Mouse (Mus musculus): ENCODE data around the gene Iqcc. TPM values are rescaled to one million over a fixed set of nuclear protein-coding genes. Genes with fewer than 3 reads are reported as not detected.

Gene Iqcc
- 27.7 and 28.5 TPM in 2 replicates for polyA plus RNA-seq (2016; fragmentation: Nextera tagmentation; extraction: Ambion mirVana)

- Histone ChIP-seq H3K4me3 (peak within 1 kb of the TSS; percentile 79), H3K27me3 (replicated peaks; ENCODE audit: low read depth, poor library complexity, severe bottlenecking) (no peaks in the 10 kb centered on the region), H3K9me3 (no peaks in the 10 kb centered on the region), H3K4me1 (peaks cover 38% of the 10 kb centered on the region), H3K27ac (replicated peaks) (peak within 1 kb of the TSS; percentile 90), H3K36me3 (replicated peaks) (peaks cover 32% of the 10 kb centered on the region)
- peak; percentile 94 for DNase-seq (ENCODE audit: low spot score)
- WGBS, result 5% methylated on average over 44 of the region's 44 CpGs
These were observed at the start of gene Iqcc for GRCm38 (mm10) chr4:129618786-129619691. Iqcc (minus strand) TSS chr4:129619099.

- Histone ChIP-seq H3K9me3 (no peaks in the 10 kb centered on the region), H3K27ac (replicated peaks) (no peak overlapping the region), H3K36me3 (replicated peaks) (peaks cover 85% of the 10 kb centered on the region), H3K4me1 (no peaks in the 10 kb centered on the region), H3K4me3 (no peak overlapping the region), H3K27me3 (replicated peaks; ENCODE audit: low read depth, poor library complexity, severe bottlenecking) (no peaks in the 10 kb centered on the region)
- DNase-seq (ENCODE audit: low spot score), result no peak
- 94% methylated on average over 3 of the region's 3 CpGs for WGBS
These were observed 43.4 kb upstream of the Iqcc start for GRCm38 (mm10) chr4:129662255-129662813.

GRCm38 (mm10) chr4:129661584-129661983 lies 42.7 kb upstream of the Iqcc start:
- WGBS, result 97% methylated on average over 3 of the region's 3 CpGs

GRCm38 (mm10) chr4:129654770-129655169 lies 35.9 kb upstream of the Iqcc start:
- H3K36me3 ChIP-seq (replicated peaks), result peaks cover 100% of the 10 kb centered on the region
- DNase-seq (ENCODE audit: low spot score), result no peak
- 93% methylated on average over 14 of the region's 14 CpGs for WGBS

More at GRCm38 (mm10) chr4:129661584-129661983, 42.7 kb upstream of the Iqcc start:
- peaks cover 85% of the 10 kb centered on the region for H3K36me3 ChIP-seq (replicated peaks)
- H3K4me3 ChIP-seq, result no peak overlapping the region
- DNase-seq (ENCODE audit: low spot score), result no peak
- no peaks in the 10 kb centered on the region for H3K9me3 ChIP-seq
- no peaks in the 10 kb centered on the region for H3K4me1 ChIP-seq
- no peaks in the 10 kb centered on the region for H3K27me3 ChIP-seq (replicated peaks; ENCODE audit: low read depth, poor library complexity, severe bottlenecking)
- H3K27ac ChIP-seq (replicated peaks), result no peak overlapping the region

GRCm38 (mm10) chr4:129650359-129650758 lies 31.5 kb upstream of the Iqcc start:
- WGBS, result 95% methylated on average over 8 of the region's 8 CpGs
- Histone ChIP-seq H3K36me3 (replicated peaks) (peaks cover 100% of the 10 kb centered on the region), H3K9me3 (no peaks in the 10 kb centered on the region), H3K27me3 (replicated peaks; ENCODE audit: low read depth, poor library complexity, severe bottlenecking) (no peaks in the 10 kb centered on the region), H3K4me1 (no peaks in the 10 kb centered on the region), H3K4me3 (no peak overlapping the region), H3K27ac (replicated peaks) (no peak overlapping the region)
- DNase-seq (ENCODE audit: low spot score), result no peak

More at GRCm38 (mm10) chr4:129654770-129655169, 35.9 kb upstream of the Iqcc start:
- Histone ChIP-seq H3K27me3 (replicated peaks; ENCODE audit: low read depth, poor library complexity, severe bottlenecking) (no peaks in the 10 kb centered on the region), H3K4me3 (no peak overlapping the region), H3K9me3 (no peaks in the 10 kb centered on the region), H3K27ac (replicated peaks) (no peak overlapping the region), H3K4me1 (no peaks in the 10 kb centered on the region)

GRCm38 (mm10) chr4:129648656-129649055 lies 29.8 kb upstream of the Iqcc start:
- H3K36me3 ChIP-seq (replicated peaks), result peaks cover 97% of the 10 kb centered on the region
- H3K27ac ChIP-seq (replicated peaks), result no peak overlapping the region
- no peaks in the 10 kb centered on the region for H3K9me3 ChIP-seq
- WGBS, result 82% methylated on average over 1 of the region's 1 CpGs
- no peaks in the 10 kb centered on the region for H3K27me3 ChIP-seq (replicated peaks; ENCODE audit: low read depth, poor library complexity, severe bottlenecking)
- no peaks in the 10 kb centered on the region for H3K4me1 ChIP-seq
- no peak overlapping the region for H3K4me3 ChIP-seq
- no peak for DNase-seq (ENCODE audit: low spot score)

GRCm38 (mm10) chr4:129645204-129645603 lies 26.3 kb upstream of the Iqcc start:
- DNase-seq (ENCODE audit: low spot score), result no peak
- 87% methylated on average over 6 of the region's 6 CpGs for WGBS
- no peak overlapping the region for H3K27ac ChIP-seq (replicated peaks)
- H3K36me3 ChIP-seq (replicated peaks), result peaks cover 69% of the 10 kb centered on the region
- peaks cover 7% of the 10 kb centered on the region for H3K4me1 ChIP-seq
- H3K9me3 ChIP-seq, result no peaks in the 10 kb centered on the region
- H3K4me3 ChIP-seq, result no peak overlapping the region
- no peaks in the 10 kb centered on the region for H3K27me3 ChIP-seq (replicated peaks; ENCODE audit: low read depth, poor library complexity, severe bottlenecking)

GRCm38 (mm10) chr4:129641756-129642155 lies 22.9 kb upstream of the Iqcc start:
- no peak for DNase-seq (ENCODE audit: low spot score)
- Histone ChIP-seq H3K9me3 (no peaks in the 10 kb centered on the region), H3K27ac (replicated peaks) (no peak overlapping the region; the same call in 1 of the 2 replicates), H3K27me3 (replicated peaks; ENCODE audit: low read depth, poor library complexity, severe bottlenecking) (no peaks in the 10 kb centered on the region), H3K4me3 (peak overlapping the region; percentile 86), H3K4me1 (peaks cover 27% of the 10 kb centered on the region), H3K36me3 (replicated peaks) (peaks cover 67% of the 10 kb centered on the region)
- WGBS, result 59% methylated on average over 5 of the region's 5 CpGs

- Histone ChIP-seq H3K4me3 (peak within 1 kb of the TSS; percentile 86), H3K9me3 (no peaks in the 10 kb centered on the region), H3K36me3 (replicated peaks) (peaks cover 67% of the 10 kb centered on the region), H3K4me1 (peaks cover 27% of the 10 kb centered on the region), H3K27me3 (replicated peaks; ENCODE audit: low read depth, poor library complexity, severe bottlenecking) (no peaks in the 10 kb centered on the region), H3K27ac (replicated peaks) (peak within 1 kb of the TSS; percentile 93)
- WGBS, result under 1% methylated on average over 60 of the region's 60 CpGs
- DNase-seq (ENCODE audit: low spot score), result peak; percentile 99
These were observed 22.0 kb upstream of the Iqcc start, which contains the start of gene Txlna for GRCm38 (mm10) chr4:129640638-129641467. Txlna (minus strand) TSS chr4:129641065.

GRCm38 (mm10) chr4:129640101-129640637 lies 21.3 kb upstream of the Iqcc start:
- peaks cover 27% of the 10 kb centered on the region for H3K4me1 ChIP-seq
- H3K27me3 ChIP-seq (replicated peaks; ENCODE audit: low read depth, poor library complexity, severe bottlenecking), result no peaks in the 10 kb centered on the region
- H3K9me3 ChIP-seq, result no peaks in the 10 kb centered on the region
- WGBS, result 8% methylated on average over 17 of the region's 17 CpGs
- peak overlapping the region; percentile 86 for H3K4me3 ChIP-seq
- DNase-seq (ENCODE audit: low spot score), result no peak
- peak overlapping the region; percentile 93 for H3K27ac ChIP-seq (replicated peaks)
- peaks cover 67% of the 10 kb centered on the region for H3K36me3 ChIP-seq (replicated peaks)

GRCm38 (mm10) chr4:129639221-129639620 lies 20.3 kb upstream of the Iqcc start:
- DNase-seq (ENCODE audit: low spot score), result no peak
- H3K9me3 ChIP-seq, result no peaks in the 10 kb centered on the region
- peaks cover 27% of the 10 kb centered on the region for H3K4me1 ChIP-seq
- H3K36me3 ChIP-seq (replicated peaks), result peaks cover 67% of the 10 kb centered on the region
- no peaks in the 10 kb centered on the region for H3K27me3 ChIP-seq (replicated peaks; ENCODE audit: low read depth, poor library complexity, severe bottlenecking)
- H3K4me3 ChIP-seq, result peak overlapping the region; percentile 86
- WGBS, result 90% methylated on average over 15 of the region's 15 CpGs
- H3K27ac ChIP-seq (replicated peaks), result 0 out of 2 replicates have a peak overlapping the region, but pooled peaks have one; percentile 93

GRCm38 (mm10) chr4:129633852-129634251 lies 15.0 kb upstream of the Iqcc start:
- Histone ChIP-seq H3K4me1 (peaks cover 7% of the 10 kb centered on the region), H3K4me3 (no peak overlapping the region), H3K36me3 (replicated peaks) (peaks cover 99% of the 10 kb centered on the region), H3K27ac (replicated peaks) (no peak overlapping the region), H3K27me3 (replicated peaks; ENCODE audit: low read depth, poor library complexity, severe bottlenecking) (no peaks in the 10 kb centered on the region), H3K9me3 (no peaks in the 10 kb centered on the region)
- 94% methylated on average over 6 of the region's 6 CpGs for WGBS
- no peak for DNase-seq (ENCODE audit: low spot score)
